Mouse (Mus musculus): Measurements from ENCODE around the gene Olfr1178. TPM values are rescaled to one million over a fixed set of nuclear protein-coding genes. Genes with fewer than 3 reads are reported as not detected.

Olfr1178 gene
- not detected in 2 replicates for polyA plus RNA-seq (2014; fragmentation: Nextera tagmentation; extraction: Ambion mirVana)

DNA sequence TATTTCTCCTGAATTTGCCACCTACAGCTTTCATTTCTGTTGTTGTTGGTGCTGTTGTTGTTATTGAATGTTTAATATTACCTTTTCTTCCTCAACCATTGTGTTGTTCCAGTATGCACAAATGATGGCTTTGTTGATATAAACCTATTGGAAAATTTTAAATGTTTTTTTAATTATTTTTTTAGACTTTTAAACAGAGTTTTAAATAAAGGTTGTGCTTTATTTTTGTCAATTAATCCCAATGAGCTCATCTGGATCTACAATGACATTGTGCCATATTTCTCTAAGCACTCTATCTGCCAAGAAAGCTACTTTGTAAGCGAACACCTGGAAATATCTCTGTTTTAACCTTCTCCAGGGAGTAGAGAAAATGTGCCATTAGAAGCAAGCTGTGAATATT is at the start of gene Olfr1178:
TSS of gene Olfr1178 (plus strand) at position 301 of the 400 bp plus-strand sequence.
- Histone ChIP-seq H3K9me3 (ENCODE audit: control insufficient read depth, low read length) (no peaks in the 10 kb centered on the region), H3K27ac (ENCODE audit: low read depth, low read length) (no peak within 1 kb of the TSS), H3K27me3 (ENCODE audit: control insufficient read depth, insufficient read depth, low read length) (no peaks in the 10 kb centered on the region), H3K4me2 (replicated peaks; ENCODE audit: low read depth, low read length) (no peak within 1 kb of the TSS), H3K4me1 (ENCODE audit: control insufficient read depth, insufficient read depth, low read length) (no peaks in the 10 kb centered on the region), H3K4me3 (ENCODE audit: low read length) (no peak within 1 kb of the TSS), H3K36me3 (ENCODE audit: control insufficient read depth, insufficient read depth, low read length) (no peaks in the 10 kb centered on the region), H3K9ac (ENCODE audit: low read depth, low read length) (no peak within 1 kb of the TSS)
- 73% methylated on average over 1 of the region's 1 CpGs for WGBS
- ATAC-seq (ENCODE audit: low FRiP score, low TSS enrichment), result no peak

DNA sequence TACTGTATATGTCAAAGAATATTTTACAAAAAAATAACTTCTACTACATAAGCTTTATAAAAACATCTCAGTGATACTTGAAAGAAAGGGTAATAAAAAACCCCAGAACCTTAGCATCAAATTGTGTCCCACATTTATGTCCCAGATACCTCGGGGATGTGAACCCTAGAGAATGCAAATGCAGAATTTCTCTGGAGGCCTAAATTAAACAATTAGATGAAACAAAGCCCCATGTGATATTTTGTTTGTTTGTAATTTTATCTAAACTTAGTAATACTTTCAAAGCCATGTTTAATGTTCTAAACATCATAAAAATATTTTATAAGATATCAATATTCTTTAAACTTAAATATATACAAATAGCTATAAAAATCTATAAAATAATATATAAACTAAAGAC is 40.5 kb upstream of the Olfr1178 start, which contains the start of gene Olfr1177-ps:
TSS of gene Olfr1177-ps (minus strand) at position 101 of the 400 bp plus-strand sequence.
- no peaks in the 10 kb centered on the region for H3K4me1 ChIP-seq (ENCODE audit: control insufficient read depth, insufficient read depth, low read length)
- no peak for ATAC-seq (ENCODE audit: low FRiP score, low TSS enrichment)
- H3K9ac ChIP-seq (ENCODE audit: low read depth, low read length), result no peak within 1 kb of the TSS
- H3K4me3 ChIP-seq (ENCODE audit: low read length), result no peak within 1 kb of the TSS
- no peak within 1 kb of the TSS for H3K4me2 ChIP-seq (replicated peaks; ENCODE audit: low read depth, low read length)
- no peaks in the 10 kb centered on the region for H3K9me3 ChIP-seq (ENCODE audit: control insufficient read depth, low read length)
- no peak within 1 kb of the TSS for H3K27ac ChIP-seq (ENCODE audit: low read depth, low read length)
- WGBS, result 86% methylated on average over 1 of the region's 1 CpGs
- H3K27me3 ChIP-seq (ENCODE audit: control insufficient read depth, insufficient read depth, low read length), result no peaks in the 10 kb centered on the region
- no peaks in the 10 kb centered on the region for H3K36me3 ChIP-seq (ENCODE audit: control insufficient read depth, insufficient read depth, low read length)

DNA sequence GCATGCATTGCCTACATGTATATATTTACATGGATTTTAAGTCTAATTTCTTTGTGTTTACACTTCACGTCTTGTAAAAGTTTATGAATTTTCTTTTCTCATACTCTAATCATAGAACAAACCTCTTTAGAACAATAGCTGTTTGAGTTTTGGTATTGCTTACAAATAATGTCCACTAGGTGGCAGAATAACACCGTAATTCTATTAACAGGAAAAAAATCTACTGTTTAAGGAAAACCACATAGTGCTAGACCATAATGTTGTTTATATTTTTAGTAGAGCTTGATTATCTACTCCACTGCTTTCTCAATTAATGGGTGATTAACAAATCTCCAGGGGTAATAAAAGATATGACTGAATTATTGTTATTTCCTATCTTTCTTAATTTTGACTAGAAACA is 30.6 kb upstream of the Olfr1178 start:
- Histone ChIP-seq H3K4me2 (replicated peaks; ENCODE audit: low read depth, low read length) (no peak overlapping the region), H3K27me3 (ENCODE audit: control insufficient read depth, insufficient read depth, low read length) (no peaks in the 10 kb centered on the region), H3K4me1 (ENCODE audit: control insufficient read depth, insufficient read depth, low read length) (no peaks in the 10 kb centered on the region), H3K36me3 (ENCODE audit: control insufficient read depth, insufficient read depth, low read length) (no peaks in the 10 kb centered on the region), H3K27ac (ENCODE audit: low read depth, low read length) (no peak overlapping the region), H3K9me3 (ENCODE audit: control insufficient read depth, low read length) (no peaks in the 10 kb centered on the region), H3K9ac (ENCODE audit: low read depth, low read length) (no peak overlapping the region), H3K4me3 (ENCODE audit: low read length) (no peak overlapping the region)
- 5% methylated on average over 2 of the region's 2 CpGs for WGBS
- ATAC-seq (ENCODE audit: low FRiP score, low TSS enrichment), result no peak

DNA sequence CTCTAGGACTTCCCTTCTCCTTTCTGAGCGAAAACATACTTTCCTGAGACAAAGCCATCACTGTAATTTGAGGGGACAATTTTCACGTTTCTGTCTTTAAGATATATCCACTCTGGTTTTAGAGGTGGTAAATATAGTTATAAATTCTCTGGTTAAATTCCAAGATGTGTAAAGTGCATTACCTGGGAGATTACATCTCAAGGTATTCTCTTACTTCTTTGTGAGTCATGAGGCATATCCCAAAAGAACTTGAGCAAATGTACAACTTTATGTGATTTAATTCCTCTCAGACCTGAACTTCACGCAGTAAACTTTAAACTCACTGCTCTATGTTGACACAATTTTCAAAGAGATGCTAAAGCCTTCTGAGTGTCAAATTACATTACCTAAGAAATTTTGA is 19.5 kb downstream of the Olfr1178 start, which contains the start of gene Olfr1179:
TSS of gene Olfr1179 (minus strand) at position 101 of the 400 bp plus-strand sequence.
- ATAC-seq (ENCODE audit: low FRiP score, low TSS enrichment), result no peak
- no peak within 1 kb of the TSS for H3K27ac ChIP-seq (ENCODE audit: low read depth, low read length)
- no peaks in the 10 kb centered on the region for H3K4me1 ChIP-seq (ENCODE audit: control insufficient read depth, insufficient read depth, low read length)
- H3K27me3 ChIP-seq (ENCODE audit: control insufficient read depth, insufficient read depth, low read length), result no peaks in the 10 kb centered on the region
- H3K4me3 ChIP-seq (ENCODE audit: low read length), result no peak within 1 kb of the TSS
- no peak within 1 kb of the TSS for H3K4me2 ChIP-seq (replicated peaks; ENCODE audit: low read depth, low read length)
- no peaks in the 10 kb centered on the region for H3K36me3 ChIP-seq (ENCODE audit: control insufficient read depth, insufficient read depth, low read length)
- no peak within 1 kb of the TSS for H3K9ac ChIP-seq (ENCODE audit: low read depth, low read length)
- 84% methylated on average over 3 of the region's 3 CpGs for WGBS
- no peaks in the 10 kb centered on the region for H3K9me3 ChIP-seq (ENCODE audit: control insufficient read depth, low read length)

DNA sequence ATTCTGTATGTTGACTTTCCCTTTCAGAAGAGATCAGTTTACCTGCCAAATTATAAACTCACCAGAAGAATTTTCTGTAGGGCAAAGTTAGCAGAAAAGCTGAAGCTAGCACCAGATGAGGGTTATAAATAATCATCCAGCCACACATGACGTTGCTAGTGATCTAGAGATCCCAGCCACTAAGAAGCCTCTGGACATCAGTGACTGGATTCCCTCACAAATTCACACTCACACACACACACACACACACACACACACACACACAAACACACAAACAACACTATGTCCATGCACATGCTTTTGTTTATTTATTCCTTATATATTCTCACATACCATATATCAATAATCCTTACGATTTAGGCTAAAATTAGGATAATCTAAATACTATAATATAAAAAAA is 32.2 kb downstream of the Olfr1178 start, which contains the start of gene Olfr1180:
TSS of gene Olfr1180 (minus strand) at position 101 of the 400 bp plus-strand sequence.
- 72% methylated on average over 2 of the region's 2 CpGs for WGBS

DNA sequence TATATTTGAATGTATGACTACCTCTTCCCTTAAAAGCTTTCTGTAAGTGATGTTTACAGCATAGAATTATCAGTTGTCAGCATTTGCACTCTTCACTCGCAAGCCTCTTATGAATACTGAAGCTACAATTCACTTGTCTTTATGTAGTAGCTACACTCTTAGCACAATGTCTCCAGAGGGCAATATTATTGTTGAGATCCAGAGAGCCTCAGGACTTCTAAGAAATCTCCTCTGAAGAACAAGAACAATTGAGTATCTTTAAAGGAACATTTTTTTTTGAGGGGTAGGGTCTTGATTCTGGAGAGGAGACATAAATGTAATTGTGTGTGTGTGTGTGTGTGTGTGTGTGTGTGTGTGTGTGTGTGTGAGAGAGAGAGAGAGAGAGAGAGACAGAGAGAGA is 39.2 kb downstream of the Olfr1178 start, which contains the start of gene Olfr1181:
TSS of gene Olfr1181 (minus strand) at position 101 of the 400 bp plus-strand sequence.
- Histone ChIP-seq H3K4me1 (ENCODE audit: control insufficient read depth, insufficient read depth, low read length) (no peaks in the 10 kb centered on the region), H3K27me3 (ENCODE audit: control insufficient read depth, insufficient read depth, low read length) (no peaks in the 10 kb centered on the region), H3K9ac (ENCODE audit: low read depth, low read length) (no peak within 1 kb of the TSS), H3K27ac (ENCODE audit: low read depth, low read length) (no peak within 1 kb of the TSS), H3K4me2 (replicated peaks; ENCODE audit: low read depth, low read length) (no peak within 1 kb of the TSS), H3K36me3 (ENCODE audit: control insufficient read depth, insufficient read depth, low read length) (no peaks in the 10 kb centered on the region), H3K4me3 (ENCODE audit: low read length) (no peak within 1 kb of the TSS), H3K9me3 (ENCODE audit: control insufficient read depth, low read length) (no peaks in the 10 kb centered on the region)
- 83% methylated on average over 1 of the region's 1 CpGs for WGBS
- ATAC-seq (ENCODE audit: low FRiP score, low TSS enrichment), result no peak

More for the DNA sequence above, 32.2 kb downstream of the Olfr1178 start, which contains the start of gene Olfr1180:
- no peak within 1 kb of the TSS for H3K9ac ChIP-seq (ENCODE audit: low read depth, low read length)
- no peak within 1 kb of the TSS for H3K4me3 ChIP-seq (ENCODE audit: low read length)
- no peak for ATAC-seq (ENCODE audit: low FRiP score, low TSS enrichment)
- no peak within 1 kb of the TSS for H3K4me2 ChIP-seq (replicated peaks; ENCODE audit: low read depth, low read length)
- H3K36me3 ChIP-seq (ENCODE audit: control insufficient read depth, insufficient read depth, low read length), result no peaks in the 10 kb centered on the region
- no peaks in the 10 kb centered on the region for H3K27me3 ChIP-seq (ENCODE audit: control insufficient read depth, insufficient read depth, low read length)
- no peak within 1 kb of the TSS for H3K27ac ChIP-seq (ENCODE audit: low read depth, low read length)
- H3K9me3 ChIP-seq (ENCODE audit: control insufficient read depth, low read length), result no peaks in the 10 kb centered on the region
- no peaks in the 10 kb centered on the region for H3K4me1 ChIP-seq (ENCODE audit: control insufficient read depth, insufficient read depth, low read length)

DNA sequence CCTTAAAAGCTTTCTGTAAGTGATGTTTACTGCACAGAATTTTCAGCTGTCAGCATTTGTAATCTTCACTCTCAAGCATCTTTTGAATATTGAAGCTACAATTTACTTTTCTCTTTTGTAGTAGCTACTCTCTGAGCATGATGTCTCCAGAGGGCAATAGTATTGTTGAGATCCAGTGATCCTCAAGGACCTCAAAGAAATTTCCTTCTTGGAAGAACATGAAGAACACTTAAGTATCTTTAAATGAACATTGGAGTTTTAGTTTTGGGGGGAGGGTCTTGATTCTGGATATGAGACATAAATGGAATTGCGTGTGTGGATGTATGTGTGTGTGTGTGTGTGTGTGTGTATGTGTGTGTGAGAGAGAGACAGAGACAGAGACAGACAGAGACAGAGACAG is 62.2 kb downstream of the Olfr1178 start, which contains the start of gene Gm13757:
TSS of gene Gm13757 (minus strand) at position 101 of the 400 bp plus-strand sequence.
- H3K9me3 ChIP-seq (ENCODE audit: control insufficient read depth, low read length), result no peaks in the 10 kb centered on the region
- H3K4me1 ChIP-seq (ENCODE audit: control insufficient read depth, insufficient read depth, low read length), result no peaks in the 10 kb centered on the region
- H3K27ac ChIP-seq (ENCODE audit: low read depth, low read length), result no peak within 1 kb of the TSS
- H3K4me2 ChIP-seq (replicated peaks; ENCODE audit: low read depth, low read length), result no peak within 1 kb of the TSS
- no peaks in the 10 kb centered on the region for H3K36me3 ChIP-seq (ENCODE audit: control insufficient read depth, insufficient read depth, low read length)
- no peak for ATAC-seq (ENCODE audit: low FRiP score, low TSS enrichment)
- WGBS, result 87% methylated on average over 1 of the region's 1 CpGs
- no peaks in the 10 kb centered on the region for H3K27me3 ChIP-seq (ENCODE audit: control insufficient read depth, insufficient read depth, low read length)
- no peak within 1 kb of the TSS for H3K4me3 ChIP-seq (ENCODE audit: low read length)
- H3K9ac ChIP-seq (ENCODE audit: low read depth, low read length), result no peak within 1 kb of the TSS

Other genes with a start within 250 kb of the Olfr1178 start
- not detected in 2 replicates for gene Olfr1167, start 231.9 kb upstream of the Olfr1178 start, polyA plus RNA-seq (2014; fragmentation: Nextera tagmentation; extraction: Ambion mirVana)
- not detected in 2 replicates for gene Olfr1168, start 205.2 kb upstream of the Olfr1178 start, polyA plus RNA-seq (2014; fragmentation: Nextera tagmentation; extraction: Ambion mirVana)
- gene Olfr1170, start 158.7 kb upstream of the Olfr1178 start, polyA plus RNA-seq (2014; fragmentation: Nextera tagmentation; extraction: Ambion mirVana), result not detected in 2 replicates
- gene Olfr1173, start 107.2 kb upstream of the Olfr1178 start, polyA plus RNA-seq (2014; fragmentation: Nextera tagmentation; extraction: Ambion mirVana), result not detected in 2 replicates
- not detected in 2 replicates for gene Olfr1174-ps, start 71.9 kb upstream of the Olfr1178 start, polyA plus RNA-seq (2014; fragmentation: Nextera tagmentation; extraction: Ambion mirVana)
- gene Olfr1175-ps, start 59.8 kb upstream of the Olfr1178 start, polyA plus RNA-seq (2014; fragmentation: Nextera tagmentation; extraction: Ambion mirVana), result not detected in 2 replicates
- not detected in 2 replicates for gene Olfr1176, start 50.3 kb upstream of the Olfr1178 start, polyA plus RNA-seq (2014; fragmentation: Nextera tagmentation; extraction: Ambion mirVana)
- not detected in 2 replicates for gene Olfr1177-ps, start 40.6 kb upstream of the Olfr1178 start, polyA plus RNA-seq (2014; fragmentation: Nextera tagmentation; extraction: Ambion mirVana)
- not detected in 2 replicates for gene Olfr1179, start 19.4 kb downstream of the Olfr1178 start, polyA plus RNA-seq (2014; fragmentation: Nextera tagmentation; extraction: Ambion mirVana)
- not detected in 2 replicates for gene Olfr1180, start 32.1 kb downstream of the Olfr1178 start, polyA plus RNA-seq (2014; fragmentation: Nextera tagmentation; extraction: Ambion mirVana)
- gene Olfr1181, start 39.1 kb downstream of the Olfr1178 start, polyA plus RNA-seq (2014; fragmentation: Nextera tagmentation; extraction: Ambion mirVana), result not detected in 2 replicates
- gene Gm13757, start 62.1 kb downstream of the Olfr1178 start, polyA plus RNA-seq (2014; fragmentation: Nextera tagmentation; extraction: Ambion mirVana), result not detected in 2 replicates
- not detected in 2 replicates for gene Olfr1183, start 67.8 kb downstream of the Olfr1178 start, polyA plus RNA-seq (2014; fragmentation: Nextera tagmentation; extraction: Ambion mirVana)
- not detected in 2 replicates for gene Olfr1184, start 96.5 kb downstream of the Olfr1178 start, polyA plus RNA-seq (2014; fragmentation: Nextera tagmentation; extraction: Ambion mirVana)
- not detected in 2 replicates for gene Olfr1185-ps1, start 106.3 kb downstream of the Olfr1178 start, polyA plus RNA-seq (2014; fragmentation: Nextera tagmentation; extraction: Ambion mirVana)
- gene Olfr1186, start 131.5 kb downstream of the Olfr1178 start, polyA plus RNA-seq (2014; fragmentation: Nextera tagmentation; extraction: Ambion mirVana), result not detected in 2 replicates
- gene Olfr1188, start 169.9 kb downstream of the Olfr1178 start, polyA plus RNA-seq (2014; fragmentation: Nextera tagmentation; extraction: Ambion mirVana), result not detected in 2 replicates
- not detected in 2 replicates for gene Olfr1189, start 199.4 kb downstream of the Olfr1178 start, polyA plus RNA-seq (2014; fragmentation: Nextera tagmentation; extraction: Ambion mirVana)

All from kidney, embryonic 14.5 days (tissue).